Mouse (Mus musculus): ENCODE measurements around the gene Gm49776. TPM values are rescaled to one million over a fixed set of nuclear protein-coding genes. Genes with fewer than 3 reads are reported as not detected.
A peak's percentile ranks its signal among the peaks of the same experiment; 100 is the strongest.

Gene Gm49776
- polyA plus RNA-seq, 1 experiment, result not detected

DNA sequence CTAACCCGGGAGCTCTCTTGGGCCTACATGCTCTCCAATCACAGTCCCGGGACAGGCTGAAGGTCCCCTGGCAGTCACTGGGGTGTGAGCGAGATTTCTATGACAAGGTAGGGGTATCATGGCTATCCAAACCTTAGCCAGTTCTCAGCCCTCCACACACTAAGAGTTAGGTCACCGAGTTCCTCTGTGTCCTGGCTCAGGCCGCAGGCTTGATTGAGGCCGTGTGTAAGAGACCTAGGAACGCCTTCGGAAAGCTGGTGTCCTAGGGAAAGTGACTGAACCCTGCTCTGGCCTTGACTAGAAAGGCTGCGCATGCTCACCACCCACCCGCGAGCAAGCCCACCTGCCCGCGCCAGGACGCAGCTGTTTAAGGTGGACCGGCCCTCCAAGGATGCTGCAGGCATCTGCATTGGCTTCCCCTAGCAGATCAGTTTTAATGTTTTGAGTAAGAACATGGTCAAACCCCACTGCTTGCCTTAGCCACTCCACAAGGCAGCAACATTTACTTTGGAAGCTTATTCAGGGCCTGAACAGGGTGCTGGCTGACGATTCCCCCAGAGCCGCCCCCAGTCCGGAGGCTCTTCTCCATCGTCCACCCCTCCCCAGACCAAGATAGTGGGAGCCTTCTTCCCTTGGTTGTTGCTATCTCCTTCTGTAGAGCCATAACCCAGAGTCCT is 22.6 kb downstream of the Gm49776 start:
- H3K4me3 ChIP-seq (ENCODE audit: insufficient read depth, low read length), result peak overlapping the region; percentile 84
- peak overlapping the region; percentile 90 for H3K27ac ChIP-seq (ENCODE audit: insufficient read depth, low read length)
- TF ChIP-seq POLR2A (IDR thresholded peaks at IDR 0.05; ENCODE audit: extremely low read depth, insufficient read depth, low read length) (no peak; the same call in 1 of the 2 replicates), CTCF (IDR thresholded peaks at IDR 0.05; ENCODE audit: extremely low read depth, insufficient read depth, low read length) (no peak)
- peaks cover 9% of the 10 kb centered on the region for H3K4me1 ChIP-seq (ENCODE audit: control insufficient read depth, insufficient read depth, low read length)

DNA sequence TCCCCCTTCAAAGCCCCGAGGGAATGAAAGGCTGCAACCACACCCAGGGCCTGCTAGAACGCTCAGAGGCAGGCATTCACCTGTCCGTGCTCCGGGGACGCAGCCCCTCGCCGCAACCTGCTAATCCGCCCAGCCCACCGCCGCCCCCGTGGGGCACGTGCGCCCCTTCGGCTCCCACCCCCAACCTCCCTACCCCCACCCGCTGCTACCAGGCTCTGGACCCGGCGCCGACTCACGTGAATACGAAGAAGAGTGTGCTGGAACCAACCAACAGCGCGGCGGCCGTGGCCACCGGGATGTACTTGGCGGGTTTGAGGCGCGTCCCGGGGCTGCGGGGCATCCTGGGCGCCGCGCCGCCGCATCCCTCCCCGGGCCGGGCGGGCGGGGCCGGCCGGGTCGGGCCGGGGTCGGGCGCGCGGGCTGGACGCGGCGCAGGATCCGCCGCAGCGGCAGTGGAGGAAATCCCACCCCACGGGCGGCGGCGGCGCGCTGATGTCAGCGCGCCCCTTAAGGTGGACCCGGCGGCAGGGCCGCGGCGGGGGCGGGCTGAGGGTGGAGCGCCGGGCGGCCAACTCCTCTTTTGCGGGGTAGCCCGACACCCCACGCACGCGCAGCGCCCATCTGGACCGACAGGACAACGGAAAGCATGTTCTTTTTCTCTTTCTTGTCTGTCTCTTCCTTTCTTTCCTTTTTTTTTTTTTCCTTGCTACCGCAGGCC is 23.3 kb downstream of the Gm49776 start, which contains the start of gene Zdhhc8:
Zdhhc8 (minus strand) TSS at position 466 of the 718 bp plus-strand sequence.
- Histone ChIP-seq H3K4me1 (ENCODE audit: control insufficient read depth, insufficient read depth, low read length) (peaks cover 16% of the 10 kb centered on the region), H3K4me3 (ENCODE audit: insufficient read depth, low read length) (peak within 1 kb of the TSS; percentile 84), H3K27ac (ENCODE audit: insufficient read depth, low read length) (peak within 1 kb of the TSS; percentile 90)
- TF ChIP-seq POLR2A (IDR thresholded peaks at IDR 0.05; ENCODE audit: extremely low read depth, insufficient read depth, low read length) (peak; percentile 79), CTCF (IDR thresholded peaks at IDR 0.05; ENCODE audit: extremely low read depth, insufficient read depth, low read length) (no peak)

DNA sequence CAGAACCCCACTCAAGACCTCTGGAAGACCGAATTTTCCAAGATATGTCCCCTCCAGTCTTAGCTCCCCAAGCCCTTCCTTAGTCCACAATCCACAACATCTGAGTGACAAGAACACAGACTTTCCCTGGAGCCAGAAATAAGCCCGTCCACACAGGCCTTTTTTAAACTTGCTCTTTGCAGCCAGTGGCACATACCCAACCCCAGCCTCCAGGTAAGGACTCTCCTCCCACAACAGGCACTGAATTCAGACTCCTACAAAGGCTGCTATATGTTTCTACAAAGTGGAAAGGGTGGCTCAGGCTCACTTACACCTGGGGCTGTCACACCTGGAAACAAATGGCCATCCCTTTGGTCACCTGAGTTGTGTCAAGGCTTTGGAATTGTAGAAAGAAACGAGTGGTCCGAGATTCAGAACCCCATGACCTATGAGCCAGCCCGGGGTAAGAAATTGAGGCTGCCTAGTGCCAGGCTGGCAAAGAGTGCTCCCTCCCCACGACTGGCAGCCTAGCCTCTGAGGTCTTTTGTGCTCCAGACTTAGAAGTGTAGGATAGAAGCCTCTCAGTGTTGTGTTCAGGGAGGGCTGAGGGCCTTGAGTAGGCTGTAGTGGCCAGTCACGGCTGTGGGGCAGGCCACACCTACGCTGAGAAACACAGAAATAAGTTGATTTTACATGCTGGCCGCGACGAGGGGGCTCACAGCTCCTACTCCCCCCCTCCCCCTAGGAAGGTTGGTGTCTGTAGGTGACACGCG is 24.0 kb downstream of the Gm49776 start:
- peak overlapping the region; percentile 84 for H3K4me3 ChIP-seq (ENCODE audit: insufficient read depth, low read length)
- TF ChIP-seq POLR2A (IDR thresholded peaks at IDR 0.05; ENCODE audit: extremely low read depth, insufficient read depth, low read length) (no peak), CTCF (IDR thresholded peaks at IDR 0.05; ENCODE audit: extremely low read depth, insufficient read depth, low read length) (no peak)
- H3K27ac ChIP-seq (ENCODE audit: insufficient read depth, low read length), result peak overlapping the region; percentile 89
- peaks cover 20% of the 10 kb centered on the region for H3K4me1 ChIP-seq (ENCODE audit: control insufficient read depth, insufficient read depth, low read length)

DNA sequence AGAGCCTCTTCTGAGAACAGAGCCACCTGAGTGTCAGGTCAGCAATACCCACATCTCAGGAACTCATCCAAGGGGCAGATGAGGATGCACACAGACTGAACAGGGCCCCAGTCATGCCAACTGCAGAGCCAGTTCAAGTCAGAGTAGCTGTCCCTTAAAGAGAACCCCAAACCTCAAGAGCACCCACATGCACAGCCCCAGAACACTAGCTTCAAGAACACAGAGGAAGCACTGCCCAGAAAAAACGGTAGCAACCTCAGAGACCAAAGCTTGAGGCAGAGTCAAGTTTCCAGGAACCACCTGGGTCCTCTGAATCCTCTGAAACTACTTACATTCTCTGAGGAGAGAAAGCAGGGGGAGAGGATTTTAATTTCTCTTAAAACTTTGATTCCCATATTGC is 24.7 kb downstream of the Gm49776 start:
- H3K4me1 ChIP-seq (ENCODE audit: control insufficient read depth, insufficient read depth, low read length), result peaks cover 24% of the 10 kb centered on the region

DNA sequence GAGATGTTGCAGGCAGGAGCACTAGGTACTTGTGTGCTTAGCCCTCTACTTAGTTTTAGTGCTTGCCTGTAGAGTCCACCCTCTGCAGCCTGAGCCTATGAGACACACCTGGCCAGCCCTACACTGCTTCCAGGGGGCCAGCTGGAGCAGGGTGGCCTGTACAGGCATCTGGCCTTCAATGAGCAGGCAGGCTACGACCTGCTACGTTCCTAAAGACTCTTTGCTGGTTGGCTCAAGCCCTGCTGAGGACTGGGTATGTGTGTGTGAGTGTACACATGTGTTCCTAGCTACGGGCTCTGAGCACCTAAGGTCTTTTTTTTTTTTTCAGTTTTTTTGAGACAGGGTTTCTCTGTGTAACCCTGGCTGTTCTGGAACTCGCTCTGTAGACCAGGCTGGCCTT is 26.7 kb downstream of the Gm49776 start:
- no peak for TF ChIP-seq POLR2A (IDR thresholded peaks at IDR 0.05; ENCODE audit: extremely low read depth, insufficient read depth, low read length)
- TF ChIP-seq CTCF (IDR thresholded peaks at IDR 0.05; ENCODE audit: extremely low read depth, insufficient read depth, low read length), result no peak
- Histone ChIP-seq H3K4me3 (ENCODE audit: insufficient read depth, low read length) (no peak overlapping the region), H3K4me1 (ENCODE audit: control insufficient read depth, insufficient read depth, low read length) (peaks cover 24% of the 10 kb centered on the region), H3K27ac (ENCODE audit: insufficient read depth, low read length) (no peak overlapping the region)

More for the DNA sequence above, 24.7 kb downstream of the Gm49776 start:
- Histone ChIP-seq H3K4me3 (ENCODE audit: insufficient read depth, low read length) (peak overlapping the region; percentile 84), H3K27ac (ENCODE audit: insufficient read depth, low read length) (peak overlapping the region; percentile 89; the same call in 1 of the 2 replicates)
- TF ChIP-seq POLR2A (IDR thresholded peaks at IDR 0.05; ENCODE audit: extremely low read depth, insufficient read depth, low read length) (no peak), CTCF (IDR thresholded peaks at IDR 0.05; ENCODE audit: extremely low read depth, insufficient read depth, low read length) (no peak)

DNA sequence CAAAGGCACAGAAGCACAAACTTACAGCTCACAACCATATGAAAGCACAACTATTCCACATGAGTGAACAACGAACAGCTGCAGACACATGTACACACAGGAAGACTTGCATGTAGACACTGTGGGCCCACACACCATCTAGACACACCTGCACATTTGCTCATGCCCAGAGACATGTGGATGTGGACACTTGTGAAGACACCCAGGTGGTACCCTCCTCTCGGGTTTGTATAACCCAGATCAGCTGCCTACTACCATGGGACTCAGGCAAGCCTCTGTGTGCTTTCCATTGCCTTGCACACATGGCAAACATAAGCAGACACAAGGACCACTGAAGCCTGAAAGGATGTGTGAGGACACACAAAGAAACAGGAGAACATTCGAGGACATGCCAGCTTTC is 27.1 kb downstream of the Gm49776 start:
- peak overlapping the region; percentile 88 for H3K27ac ChIP-seq (ENCODE audit: insufficient read depth, low read length)
- H3K4me3 ChIP-seq (ENCODE audit: insufficient read depth, low read length), result no peak overlapping the region
- TF ChIP-seq CTCF (IDR thresholded peaks at IDR 0.05; ENCODE audit: extremely low read depth, insufficient read depth, low read length) (no peak), POLR2A (IDR thresholded peaks at IDR 0.05; ENCODE audit: extremely low read depth, insufficient read depth, low read length) (no peak)
- H3K4me1 ChIP-seq (ENCODE audit: control insufficient read depth, insufficient read depth, low read length), result peaks cover 22% of the 10 kb centered on the region

DNA sequence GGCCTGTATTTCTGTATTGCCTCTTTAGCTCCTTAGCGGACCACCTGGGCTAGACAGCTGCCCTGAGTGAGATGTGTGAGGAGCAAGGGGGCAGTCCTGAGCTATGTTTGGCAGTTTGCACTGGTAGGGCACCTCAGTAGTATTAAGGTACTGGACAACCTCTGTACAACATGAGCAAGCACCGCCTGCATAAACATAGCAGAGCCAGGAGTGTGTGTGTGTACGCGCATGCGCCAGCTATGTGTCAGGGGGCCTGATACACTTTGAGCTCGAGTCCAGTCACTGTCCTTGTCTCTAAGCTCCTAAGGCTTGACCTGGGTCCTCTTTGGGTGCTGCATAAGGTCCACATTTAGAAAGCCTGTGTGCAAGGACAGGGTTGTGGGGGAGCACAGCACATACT is 27.5 kb downstream of the Gm49776 start:
- H3K27ac ChIP-seq (ENCODE audit: insufficient read depth, low read length), result peak overlapping the region; percentile 88
- peaks cover 20% of the 10 kb centered on the region for H3K4me1 ChIP-seq (ENCODE audit: control insufficient read depth, insufficient read depth, low read length)
- no peak overlapping the region for H3K4me3 ChIP-seq (ENCODE audit: insufficient read depth, low read length)
- TF ChIP-seq CTCF (IDR thresholded peaks at IDR 0.05; ENCODE audit: extremely low read depth, insufficient read depth, low read length) (no peak), POLR2A (IDR thresholded peaks at IDR 0.05; ENCODE audit: extremely low read depth, insufficient read depth, low read length) (no peak)

DNA sequence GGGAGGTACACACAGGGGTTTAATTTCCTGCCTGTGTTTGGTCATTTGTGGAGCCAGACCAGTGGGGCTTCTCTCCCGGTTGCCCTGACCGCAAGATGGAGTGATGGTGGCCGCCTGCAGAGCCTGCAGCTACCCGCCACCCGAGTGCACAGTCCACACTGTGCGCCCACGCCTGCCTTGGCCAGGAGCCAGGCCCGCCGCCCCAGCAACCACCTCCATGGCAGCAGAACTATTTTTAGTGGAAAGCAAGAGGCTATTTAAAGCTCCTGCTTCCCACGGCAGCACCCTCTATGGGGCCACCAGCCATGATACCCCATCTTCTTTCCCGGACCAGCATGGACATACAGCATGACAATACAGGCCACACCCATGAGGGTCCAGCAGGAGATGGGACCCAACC is 28.5 kb downstream of the Gm49776 start:
- no peak for TF ChIP-seq CTCF (IDR thresholded peaks at IDR 0.05; ENCODE audit: extremely low read depth, insufficient read depth, low read length)
- peak; percentile 26; the same call in 1 of the 2 replicates for TF ChIP-seq POLR2A (IDR thresholded peaks at IDR 0.05; ENCODE audit: extremely low read depth, insufficient read depth, low read length)
- Histone ChIP-seq H3K4me1 (ENCODE audit: control insufficient read depth, insufficient read depth, low read length) (peaks cover 20% of the 10 kb centered on the region), H3K27ac (ENCODE audit: insufficient read depth, low read length) (peak overlapping the region; percentile 88), H3K4me3 (ENCODE audit: insufficient read depth, low read length) (peak overlapping the region; percentile 23)

DNA sequence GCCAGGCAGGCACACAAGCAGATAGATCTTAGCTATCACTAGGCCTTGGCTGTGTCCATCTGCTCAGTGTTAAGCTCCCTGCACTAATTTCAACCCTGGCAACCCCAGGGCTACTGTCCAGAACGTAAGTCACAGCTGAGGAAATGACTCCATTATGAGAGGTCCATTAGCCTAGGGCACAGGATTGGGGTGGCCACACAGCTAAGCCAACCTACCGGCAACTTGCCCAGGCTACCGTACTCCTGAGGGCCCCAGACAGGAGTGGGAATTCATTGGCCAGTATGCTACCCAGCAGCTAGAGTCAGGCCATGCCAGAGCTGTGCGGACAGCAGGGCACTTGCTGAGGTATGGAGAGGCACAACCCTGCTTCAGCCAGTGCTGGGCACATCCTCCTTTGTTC is 29.3 kb downstream of the Gm49776 start:
- Histone ChIP-seq H3K4me1 (ENCODE audit: control insufficient read depth, insufficient read depth, low read length) (peaks cover 20% of the 10 kb centered on the region), H3K4me3 (ENCODE audit: insufficient read depth, low read length) (peak overlapping the region; percentile 23; the same call in 1 of the 2 replicates), H3K27ac (ENCODE audit: insufficient read depth, low read length) (peak overlapping the region; percentile 88; the same call in 1 of the 2 replicates)
- TF ChIP-seq POLR2A (IDR thresholded peaks at IDR 0.05; ENCODE audit: extremely low read depth, insufficient read depth, low read length) (no peak), CTCF (IDR thresholded peaks at IDR 0.05; ENCODE audit: extremely low read depth, insufficient read depth, low read length) (no peak)
